Mouse (Mus musculus) liver, embryonic 15.5 days (tissue): ENCODE data around the gene Pou5f1. TPM values are rescaled to one million over a fixed set of nuclear protein-coding genes. Genes with fewer than 3 reads are reported as not detected.

ENCODE experiments used
- ATAC-seq: fragments of 200-750 bp; cut with Nextera tagmentation; 2 replicates; pipeline ENCODE4 v1.8.0; 2017; ENCODE audit warnings: moderate number of reproducible peaks, mild to moderate bottlenecking, moderate library complexity; ENCODE audit not compliant: insufficient read depth
- H3K27ac ChIP-seq: fragments of 300-500 bp; sonication (generic); replicated peaks from 2 replicates; pipeline ENCODE4 v1.5.1; 2015; ENCODE audit warnings: mild to moderate bottlenecking, inconsistent platforms
- H3K27me3 ChIP-seq: fragments of 300-500 bp; sonication (generic); 2 replicates; pipeline ENCODE4 v1.6.1; 2015; ENCODE audit warnings: mild to moderate bottlenecking, inconsistent platforms
- H3K36me3 ChIP-seq: fragments of 300-500 bp; sonication (generic); replicated peaks from 2 replicates; pipeline ENCODE4 v1.6.1; 2015; ENCODE audit warnings: moderate library complexity, mild to moderate bottlenecking, inconsistent platforms
- H3K4me1 ChIP-seq: fragments of 300-500 bp; sonication (generic); replicated peaks from 2 replicates; pipeline ENCODE4 v1.6.1; 2015; ENCODE audit warnings: inconsistent platforms
- H3K4me2 ChIP-seq: fragments of 300-500 bp; sonication (generic); 2 replicates; pipeline ENCODE4 v1.6.1; 2015; ENCODE audit warnings: moderate library complexity, mild to moderate bottlenecking, inconsistent platforms
- H3K4me3 ChIP-seq: fragments of 300-500 bp; sonication (generic); replicated peaks from 2 replicates; pipeline ENCODE4 v1.5.1; 2015; ENCODE audit warnings: mild to moderate bottlenecking, inconsistent platforms
- H3K9ac ChIP-seq: fragments of 300-500 bp; sonication (generic); 2 replicates; pipeline ENCODE4 v1.6.1; 2015; ENCODE audit warnings: moderate library complexity, mild to moderate bottlenecking, inconsistent platforms
- H3K9me3 ChIP-seq: fragments of 300-500 bp; sonication (generic); replicated peaks from 2 replicates; pipeline ENCODE4 v1.6.1; 2016; ENCODE audit warnings: inconsistent platforms
- WGBS: fragments of 180-500 bp; shearing (Covaris S2); methylation state at CpG from one replicate; pipeline ENCODE4 v1.1.7; 2015; ENCODE audit warnings: mixed read lengths; ENCODE audit not compliant: insufficient replicate concordance; 5-methylcytosine and 5-hydroxymethylcytosine counted together
- polyA plus RNA-seq: library from polyadenylated mRNA; unstranded; fragments of >200 nt; fragmentation: Nextera tagmentation; extraction: Ambion mirVana; gene quantifications from 2 replicates; pipeline ENCODE4 v1.2.1, GENCODE M21; 2015

Pou5f1 gene
- polyA plus RNA-seq, 1 experiment from 2014 or later = not detected

DNA sequence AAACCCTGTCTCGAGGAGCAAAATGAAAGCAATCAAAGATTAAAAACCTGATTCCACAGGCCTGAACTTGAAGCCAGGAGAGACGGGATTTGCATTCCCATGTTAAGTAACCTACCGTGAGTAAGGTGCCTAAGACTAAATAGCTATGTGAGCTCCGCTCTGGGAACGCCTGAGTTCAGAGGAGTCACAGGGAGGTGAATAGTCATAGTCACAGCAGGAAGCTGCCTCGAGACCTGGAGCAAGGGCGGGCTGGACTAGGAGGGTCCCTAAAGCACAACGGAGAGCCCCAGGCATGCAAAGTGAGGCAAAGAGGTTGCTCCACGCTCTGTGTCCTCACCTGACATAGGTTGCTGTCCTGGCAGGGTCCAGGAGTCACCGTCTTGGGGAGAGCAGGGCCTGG is 33.7 kb downstream of the Pou5f1 start:
- H3K27me3 ChIP-seq = 0 out of 2 replicates have a peak, but pooled peaks cover 3% of the 10 kb centered on the region

DNA sequence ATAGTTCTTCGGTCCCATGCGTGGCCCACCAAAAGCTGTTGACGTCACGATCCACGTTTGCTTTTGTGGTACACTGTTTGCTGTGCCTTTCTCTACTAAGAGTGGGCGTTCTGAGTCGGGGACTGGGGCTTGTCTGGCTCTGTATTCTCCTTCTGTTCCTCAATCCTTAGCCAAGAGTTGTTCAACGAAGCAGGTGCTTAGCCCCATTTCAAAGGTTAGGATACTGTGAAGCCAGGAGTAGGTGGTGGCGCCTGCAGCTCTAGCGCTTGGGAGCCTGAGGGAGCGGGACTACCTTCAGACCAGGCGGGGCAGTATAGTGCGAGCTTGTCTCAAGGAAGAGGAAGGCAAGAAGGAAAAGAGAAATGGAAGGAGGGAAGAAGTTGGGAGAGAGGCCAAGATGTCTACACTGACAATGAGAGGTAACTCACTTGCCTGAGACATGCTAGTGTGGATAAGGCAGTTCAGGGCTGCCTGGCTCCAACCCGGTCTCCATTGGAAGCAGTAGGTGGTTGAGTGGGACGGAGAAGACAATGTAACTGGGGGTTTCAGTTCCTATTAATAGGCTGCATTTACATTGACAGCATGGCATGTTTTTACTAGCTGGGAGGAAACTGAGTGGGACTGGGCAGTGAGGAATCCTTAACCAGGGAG is 37.1 kb downstream of the Pou5f1 start:
- Histone ChIP-seq H3K27ac (no peak overlapping the region), H3K9ac (no peak overlapping the region), H3K4me1 (no peaks in the 10 kb centered on the region), H3K27me3 (0 out of 2 replicates have a peak, but pooled peaks cover 7% of the 10 kb centered on the region), H3K4me3 (no peak overlapping the region), H3K4me2 (no peak overlapping the region), H3K36me3 (no peaks in the 10 kb centered on the region), H3K9me3 (no peaks in the 10 kb centered on the region)
- WGBS = 65% methylated on average over 15 of the region's 15 CpGs
- ATAC-seq = no peak

More for the DNA sequence above, 33.7 kb downstream of the Pou5f1 start:
- H3K27ac ChIP-seq = no peak overlapping the region
- no peak overlapping the region for H3K9ac ChIP-seq
- no peak overlapping the region for H3K4me2 ChIP-seq
- no peaks in the 10 kb centered on the region for H3K4me1 ChIP-seq
- no peak overlapping the region for H3K4me3 ChIP-seq
- no peaks in the 10 kb centered on the region for H3K9me3 ChIP-seq
- 45% methylated on average over 10 of the region's 10 CpGs for WGBS
- no peak for ATAC-seq
- H3K36me3 ChIP-seq = no peaks in the 10 kb centered on the region

DNA sequence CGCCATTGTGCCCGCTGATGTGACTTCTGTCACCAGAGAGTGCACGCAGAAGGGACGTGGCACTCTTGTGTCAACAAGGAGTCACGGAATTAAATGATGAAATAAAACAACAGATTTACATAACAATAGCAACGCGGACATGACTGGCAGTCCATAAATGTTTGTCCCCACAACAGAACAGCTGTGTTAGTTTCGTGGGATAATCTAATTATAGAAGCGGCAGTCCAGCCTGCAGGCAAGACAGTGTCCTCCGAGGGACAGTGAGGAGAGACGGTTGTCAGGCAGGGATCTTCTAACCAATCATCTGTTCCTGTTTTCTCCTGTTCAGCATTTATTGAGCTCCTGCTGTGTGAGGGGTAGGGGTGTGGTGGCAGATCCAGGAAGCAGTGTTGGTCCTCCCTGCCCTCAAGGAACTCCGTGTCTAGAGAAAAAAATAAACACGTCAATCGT is 37.6 kb downstream of the Pou5f1 start:
- no peak for ATAC-seq
- Histone ChIP-seq H3K9ac (no peak overlapping the region), H3K36me3 (no peaks in the 10 kb centered on the region), H3K9me3 (no peaks in the 10 kb centered on the region), H3K4me3 (no peak overlapping the region), H3K27me3 (0 out of 2 replicates have a peak, but pooled peaks cover 7% of the 10 kb centered on the region), H3K4me1 (no peaks in the 10 kb centered on the region), H3K4me2 (no peak overlapping the region), H3K27ac (no peak overlapping the region)
- 55% methylated on average over 14 of the region's 14 CpGs for WGBS

DNA sequence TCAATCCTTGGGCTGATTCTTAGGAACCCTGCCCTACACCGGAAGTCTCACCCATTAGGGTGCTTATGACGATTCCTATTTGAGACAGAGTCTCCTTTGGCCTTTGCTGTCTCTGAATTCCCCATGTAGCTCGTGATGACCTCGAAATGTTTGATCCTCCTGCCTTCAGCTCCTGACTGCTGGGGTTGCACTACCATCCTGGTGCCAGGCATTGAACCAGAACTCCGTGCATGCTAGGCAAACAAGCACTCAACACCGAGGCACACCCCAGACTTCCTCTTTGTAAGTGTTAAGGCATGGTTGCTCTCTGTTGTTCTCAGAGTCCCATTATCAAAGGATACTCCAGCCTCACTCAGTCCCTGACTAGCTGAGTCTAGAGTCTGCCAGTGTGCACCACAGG is 38.2 kb downstream of the Pou5f1 start:
- Histone ChIP-seq H3K4me3 (no peak overlapping the region), H3K9ac (no peak overlapping the region), H3K27me3 (0 out of 2 replicates have a peak, but pooled peaks cover 7% of the 10 kb centered on the region), H3K27ac (no peak overlapping the region), H3K4me1 (no peaks in the 10 kb centered on the region), H3K9me3 (no peaks in the 10 kb centered on the region), H3K4me2 (no peak overlapping the region), H3K36me3 (no peaks in the 10 kb centered on the region)
- 41% methylated on average over 6 of the region's 6 CpGs for WGBS
- no peak for ATAC-seq

DNA sequence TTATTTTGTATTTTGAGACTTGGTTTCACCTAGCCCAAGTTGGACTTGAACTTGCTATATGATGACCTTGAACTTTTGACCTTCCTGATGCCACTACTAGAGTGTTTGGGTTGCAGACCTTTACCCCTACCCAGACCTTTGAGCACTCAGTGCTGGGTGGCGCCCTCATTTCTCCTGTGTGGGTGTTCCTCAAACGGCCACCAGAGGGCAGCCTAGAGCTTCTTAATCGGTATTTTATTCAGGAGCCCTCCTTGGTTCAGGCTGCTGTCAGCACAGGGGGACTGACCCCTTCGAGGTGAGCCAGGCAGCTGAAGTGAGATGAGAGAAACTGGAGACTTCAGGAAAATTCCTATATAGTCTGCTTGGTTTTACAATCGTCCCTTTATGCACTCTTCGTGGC is 38.9 kb downstream of the Pou5f1 start:
- Histone ChIP-seq H3K4me1 (no peaks in the 10 kb centered on the region), H3K9ac (no peak overlapping the region), H3K4me3 (no peak overlapping the region), H3K4me2 (no peak overlapping the region), H3K27ac (no peak overlapping the region), H3K36me3 (no peaks in the 10 kb centered on the region), H3K27me3 (0 out of 2 replicates have a peak, but pooled peaks cover 4% of the 10 kb centered on the region), H3K9me3 (no peaks in the 10 kb centered on the region)
- WGBS = 34% methylated on average over 6 of the region's 6 CpGs
- no peak for ATAC-seq

DNA sequence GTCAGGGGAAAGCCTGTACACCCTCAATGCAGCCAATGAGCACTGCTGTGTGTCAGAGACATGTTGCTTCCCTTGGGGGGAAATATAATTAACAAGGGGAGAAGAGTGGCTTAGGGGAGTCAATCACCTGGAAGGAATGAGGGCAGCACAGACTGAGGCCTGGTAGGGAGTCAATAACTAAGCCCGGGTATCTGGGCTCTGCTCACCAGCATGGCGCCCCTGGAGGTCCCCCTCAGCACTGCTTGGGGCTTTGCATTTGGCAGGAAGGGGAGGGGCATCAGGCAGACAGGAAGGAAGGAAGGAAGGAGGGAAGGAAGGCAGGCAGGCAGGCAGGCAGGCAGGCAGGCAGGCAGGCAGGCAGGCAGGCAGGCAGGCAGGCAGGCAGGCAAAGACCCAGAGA is 41.6 kb downstream of the Pou5f1 start:
- 58% methylated on average over 2 of the region's 2 CpGs for WGBS
- no peak for ATAC-seq
- no peak overlapping the region for H3K9ac ChIP-seq

DNA sequence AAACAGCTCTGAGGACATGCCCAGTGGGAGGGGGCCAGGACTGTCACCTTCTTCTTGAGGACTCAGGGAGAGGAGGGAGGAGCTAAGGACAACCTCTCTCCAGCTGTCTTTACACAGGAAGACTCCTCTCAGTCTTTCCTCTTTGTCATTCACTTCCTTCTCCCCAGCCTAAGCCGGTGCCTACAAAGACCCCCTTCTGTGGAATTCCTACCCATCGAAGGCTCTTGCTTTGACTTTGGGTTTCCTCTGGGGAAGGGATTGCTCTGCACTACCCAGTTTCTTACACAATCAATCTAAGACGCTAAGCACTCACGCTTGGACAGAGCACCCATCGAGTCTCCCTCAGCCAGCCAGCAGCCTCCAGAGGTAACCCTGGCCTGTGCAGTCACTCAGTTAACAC is 42.8 kb downstream of the Pou5f1 start:
- H3K27ac ChIP-seq = no peak overlapping the region
- ATAC-seq = no peak
- H3K9ac ChIP-seq = no peak overlapping the region
- no peaks in the 10 kb centered on the region for H3K9me3 ChIP-seq
- 17% methylated on average over 5 of the region's 5 CpGs for WGBS
- H3K4me3 ChIP-seq = no peak overlapping the region
- H3K4me2 ChIP-seq = no peak overlapping the region
- H3K4me1 ChIP-seq = no peaks in the 10 kb centered on the region
- H3K27me3 ChIP-seq = 0 out of 2 replicates have a peak, but pooled peaks cover 8% of the 10 kb centered on the region
- no peaks in the 10 kb centered on the region for H3K36me3 ChIP-seq

More for the DNA sequence above, 41.6 kb downstream of the Pou5f1 start:
- no peaks in the 10 kb centered on the region for H3K4me1 ChIP-seq
- H3K27ac ChIP-seq = no peak overlapping the region
- H3K9me3 ChIP-seq = no peaks in the 10 kb centered on the region
- H3K4me3 ChIP-seq = no peak overlapping the region
- H3K27me3 ChIP-seq = 0 out of 2 replicates have a peak, but pooled peaks cover 8% of the 10 kb centered on the region
- H3K4me2 ChIP-seq = no peak overlapping the region
- H3K36me3 ChIP-seq = no peaks in the 10 kb centered on the region

DNA sequence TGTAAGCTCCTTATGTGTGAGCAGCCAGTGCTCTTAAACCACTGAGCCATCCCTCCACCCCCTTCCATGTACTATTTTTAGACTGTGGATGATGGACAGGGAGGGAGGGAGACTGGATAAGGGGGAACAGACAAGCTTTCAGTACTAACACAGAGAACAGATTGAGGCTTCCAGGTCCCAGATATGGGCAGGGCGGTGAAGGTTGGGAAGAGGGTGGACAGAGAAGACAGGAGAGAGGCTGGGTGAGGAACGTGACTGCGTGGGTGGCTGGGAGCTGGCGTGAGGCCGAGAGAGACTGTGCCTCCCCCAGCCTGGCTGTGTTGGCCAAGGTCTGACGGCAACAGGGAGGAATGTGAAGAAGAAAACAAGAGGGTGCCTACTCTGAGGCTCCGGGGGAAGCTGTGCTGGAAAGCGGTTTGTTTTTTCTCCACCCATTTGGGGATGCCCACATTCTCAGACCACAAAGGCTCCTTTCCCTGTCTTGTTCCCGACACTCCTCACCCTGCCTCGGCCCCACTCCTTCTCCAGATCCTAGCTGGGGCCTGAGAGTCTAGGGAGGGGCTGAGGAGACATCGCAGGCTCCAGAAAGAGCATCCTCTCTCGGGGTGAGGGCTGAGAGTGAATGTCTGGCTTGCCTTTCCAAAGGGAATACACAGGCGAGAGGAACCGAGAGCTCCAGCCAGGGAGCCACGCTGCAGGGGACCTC is 43.8 kb downstream of the Pou5f1 start:
- 55% methylated on average over 15 of the region's 15 CpGs for WGBS
- Histone ChIP-seq H3K4me3 (no peak overlapping the region), H3K9ac (no peak overlapping the region), H3K36me3 (no peaks in the 10 kb centered on the region), H3K27ac (no peak overlapping the region), H3K4me1 (no peaks in the 10 kb centered on the region), H3K9me3 (no peaks in the 10 kb centered on the region), H3K4me2 (no peak overlapping the region), H3K27me3 (0 out of 2 replicates have a peak, but pooled peaks cover 8% of the 10 kb centered on the region)
- ATAC-seq = no peak

DNA sequence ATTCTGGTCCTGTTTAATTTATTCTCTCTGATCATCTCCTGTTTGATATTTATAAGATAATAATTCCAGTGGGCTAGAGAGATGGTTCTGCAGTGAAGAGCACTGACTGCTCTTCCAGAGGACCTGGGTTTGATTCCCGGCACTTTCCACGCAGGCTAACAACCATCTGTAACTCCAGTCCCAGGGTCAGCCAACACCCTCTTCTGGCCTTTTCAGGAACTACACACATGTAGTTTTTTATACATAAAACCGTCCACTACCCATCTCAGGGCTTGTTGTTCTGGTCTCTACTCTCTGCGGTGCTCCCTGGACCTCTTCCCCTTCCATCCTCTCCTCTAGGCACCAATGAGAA is 44.3 kb downstream of the Pou5f1 start:
- no peak overlapping the region for H3K4me2 ChIP-seq
- 77% methylated on average over 4 of the region's 4 CpGs for WGBS

DNA sequence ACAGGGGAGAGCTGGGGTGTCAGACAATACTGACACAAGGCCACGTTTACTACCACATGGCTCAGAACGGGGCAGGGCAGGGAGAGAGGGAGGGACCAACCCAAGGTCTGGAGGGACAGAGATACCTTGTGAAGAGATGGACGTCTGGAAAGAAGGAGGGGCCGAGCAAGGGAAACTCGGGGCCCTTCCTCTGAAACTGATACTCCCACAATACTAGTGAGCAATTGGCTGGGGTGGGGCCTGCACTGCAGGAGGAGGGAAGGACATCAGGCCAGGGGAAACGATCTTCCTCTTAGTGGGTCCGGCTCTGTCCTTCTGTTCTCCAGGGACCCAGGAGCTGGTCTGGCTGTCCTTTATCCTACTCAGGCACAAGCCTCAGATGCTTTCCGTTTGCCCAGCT is 45.1 kb downstream of the Pou5f1 start:
- Histone ChIP-seq H3K9me3 (no peaks in the 10 kb centered on the region), H3K27me3 (0 out of 2 replicates have a peak, but pooled peaks cover 3% of the 10 kb centered on the region), H3K4me1 (no peaks in the 10 kb centered on the region), H3K27ac (no peak overlapping the region), H3K4me2 (no peak overlapping the region), H3K9ac (no peak overlapping the region), H3K4me3 (no peak overlapping the region), H3K36me3 (no peaks in the 10 kb centered on the region)
- WGBS = 42% methylated on average over 8 of the region's 8 CpGs
- no peak for ATAC-seq

More for the DNA sequence above, 44.3 kb downstream of the Pou5f1 start:
- Histone ChIP-seq H3K9me3 (no peaks in the 10 kb centered on the region), H3K36me3 (no peaks in the 10 kb centered on the region), H3K4me1 (no peaks in the 10 kb centered on the region), H3K27me3 (0 out of 2 replicates have a peak, but pooled peaks cover 6% of the 10 kb centered on the region), H3K27ac (no peak overlapping the region), H3K4me3 (no peak overlapping the region), H3K9ac (no peak overlapping the region)
- no peak for ATAC-seq

DNA sequence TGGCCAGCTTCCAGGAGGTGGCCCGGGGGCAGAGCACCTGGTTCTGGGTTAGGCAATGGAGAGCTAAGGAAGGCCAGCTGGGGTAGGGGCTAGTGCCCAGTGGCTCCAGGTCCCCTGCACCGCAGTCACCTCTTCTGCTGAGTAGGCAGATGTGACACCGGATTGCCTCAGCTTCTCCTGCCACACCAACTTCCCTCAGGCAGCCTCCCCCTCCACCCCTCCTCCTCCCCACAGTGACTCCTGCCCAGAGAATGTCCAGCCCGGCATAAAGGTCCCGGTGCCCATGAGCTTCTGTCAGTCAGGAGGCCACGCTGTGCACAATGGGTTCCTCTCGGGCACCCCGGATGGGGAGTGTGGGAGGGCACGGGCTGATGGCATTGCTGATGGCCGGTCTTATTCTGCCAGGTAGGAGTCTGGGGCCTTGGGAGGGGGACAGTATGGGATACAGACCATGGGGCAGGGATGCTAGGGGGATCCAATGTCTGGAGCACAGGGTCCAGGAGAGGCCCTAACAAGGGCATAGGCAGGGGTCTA is 46.1 kb downstream of the Pou5f1 start, which contains the start of gene Cdsn:
Gene Cdsn, plus strand, starts transcription at position 248 of the 534 bp plus-strand sequence.
- Histone ChIP-seq H3K36me3 (no peaks in the 10 kb centered on the region), H3K9ac (no peak within 1 kb of the TSS)
- 63% methylated on average over 10 of the region's 10 CpGs for WGBS

More for the DNA sequence above, 46.1 kb downstream of the Pou5f1 start, which contains the start of gene Cdsn:
- H3K4me3 ChIP-seq = no peak within 1 kb of the TSS
- 0 out of 2 replicates have a peak, but pooled peaks cover 3% of the 10 kb centered on the region for H3K27me3 ChIP-seq
- H3K4me2 ChIP-seq = no peak within 1 kb of the TSS
- no peaks in the 10 kb centered on the region for H3K4me1 ChIP-seq
- no peaks in the 10 kb centered on the region for H3K9me3 ChIP-seq
- H3K27ac ChIP-seq = no peak within 1 kb of the TSS
- no peak for ATAC-seq
